Mouse (Mus musculus) small intestine, adult 2 months (tissue): Measurements from ENCODE around the gene Prr5l. TPM values are rescaled to one million over a fixed set of nuclear protein-coding genes. Genes with fewer than 3 reads are reported as not detected.

Experiments used
- H3K27ac ChIP-seq: fragments of 200-500 bp; 2 replicates; pipeline ENCODE4 v1.5.1; 2012; ENCODE audit warnings: low read depth, low read length, control low read depth, inconsistent platforms; ENCODE audit not compliant: insufficient read depth
- H3K27me3 ChIP-seq: fragments of 200-500 bp; 2 replicates; pipeline ENCODE4 v1.6.1; 2012; ENCODE audit warnings: mild to moderate bottlenecking, moderate library complexity, low read length, inconsistent platforms; ENCODE audit not compliant: control insufficient read depth, insufficient read depth
- H3K36me3 ChIP-seq: fragments of 200-500 bp; 2 replicates; pipeline ENCODE4 v1.6.1; 2012; ENCODE audit warnings: mild to moderate bottlenecking, low read length, control low read depth, inconsistent platforms; ENCODE audit not compliant: control insufficient read depth, insufficient read depth
- H3K4me1 ChIP-seq: fragments of 200-500 bp; 2 replicates; pipeline ENCODE4 v1.6.1; 2012; ENCODE audit warnings: low read length, inconsistent platforms, mixed read lengths; ENCODE audit not compliant: control insufficient read depth, insufficient read depth, insufficient read length
- H3K4me3 ChIP-seq: fragments of 200-500 bp; 2 replicates; pipeline ENCODE4 v1.5.1; 2012; ENCODE audit warnings: low read depth, mild to moderate bottlenecking, control low read depth, inconsistent platforms, low read length, moderate library complexity
- CTCF ChIP-seq: fragments of 200-500 bp; IDR thresholded peaks from 2 replicates; pipeline ENCODE4 v1.5.1; 2012; ENCODE audit warnings: low read depth, mild to moderate bottlenecking, control low read depth, inconsistent platforms, low read length, moderate library complexity, mixed read lengths; ENCODE audit not compliant: insufficient replicate concordance, insufficient read length; ENCODE audit errors: extremely low read depth
- POLR2A ChIP-seq: fragments of 200-500 bp; IDR thresholded peaks from 2 replicates; pipeline ENCODE4 v1.6.1; 2012; ENCODE audit warnings: low read depth, mild to moderate bottlenecking, control low read depth, inconsistent platforms, low read length, moderate library complexity
- WGBS: fragments of 180-500 bp; shearing (Covaris S2); methylation state at CpG from one replicate; pipeline ENCODE4 v1.1.7; 2018; 5-methylcytosine and 5-hydroxymethylcytosine counted together
- polyA plus RNA-seq: library from polyadenylated mRNA; depleted of rRNA; stranded (reverse); fragments of >200 nt; gene quantifications from 2 replicates; pipeline ENCODE4 v1.2.3, GENCODE M21; 2012; rRNA removed

Prr5l gene
- polyA plus RNA-seq, 1 experiment, result 3.9 TPM

- no peak overlapping the region for H3K27ac ChIP-seq
- H3K4me1 ChIP-seq, result peaks cover 2% of the 10 kb centered on the region; the same call in 1 of the 2 replicates
- no peaks in the 10 kb centered on the region for H3K36me3 ChIP-seq
- WGBS, result 51% methylated on average over 3 of the region's 3 CpGs
- H3K27me3 ChIP-seq, result no peaks in the 10 kb centered on the region
- no peak for TF ChIP-seq POLR2A
- no peak for TF ChIP-seq CTCF
- H3K4me3 ChIP-seq, result no peak overlapping the region
Measured at GRCm38 (mm10) chr2:101673547-101673946, 209.3 kb downstream of the Prr5l start.

GRCm38 (mm10) chr2:101668751-101669150 lies 214.1 kb downstream of the Prr5l start:
- no peak for TF ChIP-seq POLR2A
- TF ChIP-seq CTCF, result no peak
- no peaks in the 10 kb centered on the region for H3K36me3 ChIP-seq
- no peak overlapping the region for H3K27ac ChIP-seq
- no peak overlapping the region for H3K4me3 ChIP-seq
- H3K4me1 ChIP-seq, result no peaks in the 10 kb centered on the region
- H3K27me3 ChIP-seq, result no peaks in the 10 kb centered on the region
- WGBS, result 63% methylated on average over 3 of the region's 3 CpGs

GRCm38 (mm10) chr2:101665703-101666092 lies 217.1 kb downstream of the Prr5l start:
- H3K4me1 ChIP-seq, result peaks cover 3% of the 10 kb centered on the region; the same call in 1 of the 2 replicates
- no peak overlapping the region for H3K4me3 ChIP-seq
- no peaks in the 10 kb centered on the region for H3K27me3 ChIP-seq
- no peak for TF ChIP-seq CTCF
- no peak for TF ChIP-seq POLR2A
- no peaks in the 10 kb centered on the region for H3K36me3 ChIP-seq
- H3K27ac ChIP-seq, result no peak overlapping the region
- WGBS, result 89% methylated on average over 3 of the region's 3 CpGs

GRCm38 (mm10) chr2:101665058-101665702 lies 217.6 kb downstream of the Prr5l start:
- WGBS, result 25% methylated on average over 9 of the region's 9 CpGs
- TF ChIP-seq CTCF, result peak; percentile 83; the same call in 1 of the 2 replicates
- TF ChIP-seq POLR2A, result no peak
- no peaks in the 10 kb centered on the region for H3K36me3 ChIP-seq
- no peak overlapping the region for H3K4me3 ChIP-seq
- no peak overlapping the region for H3K27ac ChIP-seq
- no peaks in the 10 kb centered on the region for H3K27me3 ChIP-seq
- H3K4me1 ChIP-seq, result peaks cover 3% of the 10 kb centered on the region; the same call in 1 of the 2 replicates

Other genes with a start within 250 kb of the Prr5l start
- gene Rag1, start 233.5 kb downstream of the Prr5l start, polyA plus RNA-seq, result not detected in 2 replicates
- gene B230118H07Rik, start 233.5 kb downstream of the Prr5l start, polyA plus RNA-seq, result 0.46 and 0.48 TPM in 2 replicates
- gene Traf6, start 204.6 kb downstream of the Prr5l start, polyA plus RNA-seq, result 3.0 and 5.6 TPM in 2 replicates
- gene Commd9, start 3.2 kb upstream of the Prr5l start, polyA plus RNA-seq, result 16.8 and 23.6 TPM in 2 replicates